Mouse (Mus musculus) cerebellum, postnatal 10 days (tissue): ENCODE measurements around the gene Camkmt.

ENCODE experiments used
- DNase-seq, 2 experiments: peaks; one replicate each; pipeline ENCODE4 v3.0.0; 2021; ENCODE audit warnings: mixed read lengths in 2 of 2

The Camkmt gene

DNA sequence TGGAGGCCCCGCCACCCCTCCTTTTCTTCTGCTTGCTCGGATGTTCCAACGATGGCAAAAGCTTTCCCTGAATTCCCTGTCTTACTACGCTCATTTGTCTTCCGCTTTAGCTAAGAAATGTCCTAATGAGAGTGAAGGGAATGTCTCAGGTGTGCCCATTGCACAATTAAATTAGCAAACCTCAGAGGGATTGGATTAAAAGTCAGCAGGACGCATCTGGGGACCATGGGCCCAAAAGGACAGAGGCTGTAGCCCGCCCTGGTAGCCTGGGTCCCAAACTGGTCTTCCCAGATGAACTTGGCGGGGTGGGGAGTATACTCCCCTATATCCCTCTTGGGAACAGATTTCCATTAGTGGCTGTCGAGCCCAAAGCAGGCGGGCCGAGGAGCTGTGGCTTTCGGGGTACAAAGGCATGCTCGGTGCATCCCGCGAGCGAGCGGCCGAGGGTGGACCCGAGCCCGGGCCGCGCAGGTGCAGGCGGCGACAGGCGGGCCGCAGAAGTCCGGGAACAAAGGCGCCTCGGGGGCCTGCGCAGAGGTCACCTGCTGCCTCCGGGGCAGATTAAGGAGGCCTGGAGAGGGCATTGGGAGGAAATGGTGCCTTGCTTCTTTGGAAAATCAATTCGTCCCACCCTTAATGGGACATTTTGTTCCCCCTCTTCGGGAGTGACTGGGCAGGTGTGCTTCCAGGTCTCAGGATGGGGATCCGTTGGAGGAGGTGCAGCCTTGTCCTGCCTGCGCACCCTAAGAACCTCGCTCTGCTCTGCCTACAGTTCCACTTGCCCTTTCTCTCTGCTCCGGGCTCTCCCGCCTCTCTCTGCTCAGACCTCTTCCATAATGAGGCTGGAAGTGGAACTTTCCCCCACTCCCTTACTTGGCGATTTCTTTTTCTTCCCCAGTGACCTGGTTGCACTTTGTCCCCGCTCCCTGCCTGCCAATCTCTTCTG, 374.4 kb downstream of the Camkmt start:
- DNase-seq: no peak

DNA sequence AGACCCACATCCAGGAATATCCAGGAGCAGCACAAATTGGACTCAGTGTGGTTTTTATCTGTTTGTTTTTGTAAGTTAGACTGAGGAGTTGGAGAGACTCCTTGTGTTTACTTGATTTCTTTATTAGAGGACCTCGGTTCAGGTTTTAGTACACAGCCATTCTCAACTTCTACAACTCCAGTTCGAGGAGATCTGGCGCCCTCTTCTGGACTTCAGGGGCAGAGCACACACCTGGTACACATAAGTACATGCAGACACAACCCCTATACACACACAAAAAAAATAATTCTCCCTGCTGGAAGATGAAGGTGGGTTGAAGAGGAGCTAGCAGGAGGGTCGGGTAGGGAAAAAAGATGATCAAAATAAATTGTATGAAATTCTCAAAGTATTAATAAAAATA, 379.4 kb downstream of the Camkmt start:
- DNase-seq: no peak

DNA sequence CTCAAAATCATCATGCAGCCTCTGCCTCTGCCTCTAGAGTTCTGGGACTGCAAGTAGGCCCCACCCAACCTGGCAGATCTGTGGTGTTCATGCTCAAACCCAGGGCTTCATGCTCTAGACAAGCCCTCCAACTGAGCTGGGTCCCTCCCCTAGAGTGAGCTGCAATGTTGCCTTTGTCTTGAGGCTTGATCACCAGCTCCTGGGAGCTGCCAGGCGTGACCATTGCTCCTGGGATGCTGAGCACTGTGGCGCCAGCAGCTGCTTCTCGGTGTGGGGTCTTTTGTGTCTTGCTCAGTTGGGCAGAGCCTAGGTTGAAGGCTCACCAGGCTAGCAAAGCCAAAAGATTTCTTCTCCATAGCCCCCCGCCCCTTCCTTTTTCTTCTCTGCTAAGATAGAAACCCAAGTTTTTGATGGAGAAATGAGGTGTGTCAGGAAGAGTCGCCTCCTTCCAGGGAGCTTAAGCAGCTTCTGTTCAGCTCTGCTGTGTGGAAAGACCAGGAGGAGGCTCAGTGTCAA, 382.4 kb downstream of the Camkmt start:
- DNase-seq: no peak

DNA sequence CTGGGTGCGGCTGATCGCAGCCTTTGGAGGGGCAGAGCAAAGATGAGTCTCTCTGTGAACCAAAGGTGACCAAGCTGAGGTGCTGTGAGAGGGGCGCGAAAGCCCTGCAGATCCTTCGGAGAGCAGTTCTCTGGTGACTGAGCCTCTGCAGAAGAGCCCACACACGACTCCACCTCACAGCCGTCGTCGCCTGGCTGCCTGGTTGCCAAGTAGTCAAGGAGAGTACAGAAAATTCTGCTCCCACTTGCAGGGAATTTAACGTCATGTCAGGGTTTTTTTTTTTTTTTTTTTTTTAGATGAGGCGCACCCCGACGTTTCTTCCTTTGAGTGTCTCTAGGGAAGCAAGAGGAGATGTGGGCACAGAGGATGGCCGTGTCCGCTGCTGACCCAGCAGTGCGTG, 382.9 kb downstream of the Camkmt start:
- DNase-seq: no peak

DNA sequence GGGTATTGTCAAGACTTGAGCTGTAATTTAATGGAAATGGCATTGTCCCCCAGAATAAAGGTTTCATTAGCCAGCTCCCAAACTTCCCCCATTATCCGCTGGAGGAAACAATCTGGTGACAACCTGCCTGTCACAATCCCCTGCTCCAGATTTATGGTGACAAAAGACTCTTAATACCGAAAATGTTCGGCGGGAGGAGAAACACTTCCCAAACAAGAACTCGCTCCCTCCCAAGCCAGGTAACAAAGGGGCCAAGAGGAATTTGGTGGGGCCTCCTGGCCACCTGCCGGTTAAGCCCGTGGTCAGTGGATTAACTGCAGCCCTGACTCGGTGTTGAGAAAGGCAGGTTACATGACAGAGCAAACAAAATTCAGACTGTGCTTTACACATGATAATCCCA, 383.5 kb downstream of the Camkmt start:
- no peak for DNase-seq

DNA sequence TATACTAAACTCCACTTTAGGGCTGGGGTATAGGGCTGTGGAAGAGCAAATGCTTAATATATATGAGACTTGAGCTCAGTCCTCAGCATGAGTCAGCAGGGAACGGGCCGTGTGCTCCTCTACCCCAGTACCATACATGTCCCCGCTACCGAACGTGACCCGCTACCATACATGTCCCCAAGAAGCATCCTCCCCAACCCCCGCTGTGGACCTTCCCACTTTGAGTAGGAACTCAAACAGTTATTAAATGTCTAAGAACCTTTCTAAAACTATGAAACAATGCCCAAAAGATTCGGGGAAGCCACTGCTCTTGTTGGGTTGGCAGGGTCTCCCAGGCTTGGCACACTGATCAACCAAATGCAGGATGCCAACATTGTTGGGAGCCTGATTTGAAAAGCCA, 390.9 kb downstream of the Camkmt start:
- DNase-seq: no peak

DNA sequence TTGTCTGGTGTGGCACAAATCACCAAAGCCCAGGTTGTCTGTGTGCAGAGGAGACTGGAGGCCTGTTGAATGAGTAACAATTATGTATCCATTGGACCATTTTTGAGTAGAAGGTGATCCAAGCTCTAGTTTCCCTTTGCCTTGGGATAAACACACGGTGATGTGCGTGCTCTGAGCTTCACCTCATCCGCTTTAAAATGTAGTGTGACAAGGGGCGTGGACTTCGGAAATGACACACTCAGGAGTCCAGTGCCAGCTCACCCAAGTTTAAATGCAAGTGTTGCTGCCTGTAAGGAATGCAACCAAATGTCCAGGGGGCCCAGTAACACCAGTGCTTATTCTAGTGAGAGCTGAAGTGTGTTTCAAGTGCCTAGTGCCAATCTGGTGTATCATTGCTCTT, 392.7 kb downstream of the Camkmt start:
- no peak for DNase-seq

DNA sequence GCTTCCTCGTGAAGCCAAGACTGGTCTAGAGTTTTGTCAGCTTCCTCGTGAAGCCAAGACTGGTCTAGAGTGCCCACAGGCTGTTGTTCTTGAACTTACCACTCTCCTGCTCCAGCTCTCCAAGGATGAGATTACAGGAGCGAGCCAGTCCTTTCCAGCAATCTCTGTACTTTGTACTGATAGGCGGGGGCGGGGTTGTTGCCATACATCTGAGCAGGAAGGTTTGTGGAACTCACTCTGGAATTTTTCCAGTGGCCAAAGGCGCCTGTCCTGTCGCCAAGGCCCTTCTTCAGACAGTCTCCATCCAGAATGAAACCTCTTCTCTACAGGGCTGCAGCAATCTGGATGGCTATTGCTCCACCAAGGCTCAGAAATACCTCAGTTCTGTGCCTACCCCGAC, 393.7 kb downstream of the Camkmt start:
- DNase-seq: no peak

DNA sequence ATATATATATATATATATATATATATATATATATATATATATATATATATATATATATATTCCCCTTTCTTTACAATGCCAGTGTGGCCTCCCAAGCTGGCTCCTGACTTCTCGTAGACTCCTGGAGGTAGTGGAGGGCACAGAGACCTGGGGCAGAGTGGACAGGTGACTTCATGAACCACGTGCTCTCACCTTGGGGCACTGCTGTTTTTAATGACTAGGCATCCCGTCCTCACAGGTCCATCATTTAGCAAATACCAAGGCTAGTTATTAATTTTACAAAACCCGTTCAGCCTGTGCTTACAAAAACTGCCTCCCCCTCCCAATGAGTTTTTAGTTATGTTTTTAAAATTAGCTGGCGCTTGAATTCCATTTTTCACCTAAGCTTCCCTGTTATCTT, 394.2 kb downstream of the Camkmt start:
- no peak for DNase-seq

DNA sequence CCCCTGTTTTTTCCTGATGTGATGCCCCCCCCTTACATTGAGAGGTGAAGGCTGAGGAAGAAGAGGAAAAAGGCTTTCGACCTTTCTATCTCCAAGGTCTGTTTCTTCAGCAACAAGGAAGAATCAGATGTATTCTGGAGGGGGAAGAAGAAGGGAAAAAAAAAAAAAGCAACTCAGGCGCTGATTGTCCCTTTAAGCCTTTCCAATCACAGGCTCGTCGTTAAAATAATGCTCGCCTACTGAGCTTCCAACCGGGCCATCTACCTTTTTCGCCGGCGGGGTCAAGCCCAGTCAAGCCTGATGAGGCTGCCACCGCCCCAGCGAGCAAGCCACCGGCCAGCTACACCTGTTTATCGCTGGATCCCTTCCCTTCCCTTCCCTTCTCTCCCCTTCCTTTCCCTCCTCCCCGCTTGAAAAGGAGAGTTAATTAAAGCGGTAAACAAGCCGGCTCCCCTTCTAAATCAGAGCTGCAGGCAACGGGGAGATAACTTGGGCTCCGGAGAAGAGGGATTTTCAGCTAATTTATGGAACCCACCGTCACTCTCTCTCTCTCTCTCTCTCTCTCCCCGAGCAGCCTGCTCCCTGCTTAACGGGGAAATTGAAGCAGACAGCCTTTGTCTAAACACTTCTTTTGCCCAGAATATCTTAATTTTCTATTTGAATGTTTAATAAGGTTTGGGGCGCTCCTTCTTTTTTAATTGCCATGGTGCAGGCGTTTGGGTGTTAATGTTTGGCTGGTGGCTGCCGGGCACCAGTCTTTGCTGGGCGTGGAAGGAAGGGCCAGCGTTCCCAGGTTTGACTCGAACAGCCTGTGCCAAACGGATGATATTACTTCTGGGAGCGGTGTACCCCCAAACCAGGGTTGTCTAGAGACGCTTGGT, 395.0 kb downstream of the Camkmt start:
- peak in 1 of 2 experiments; percentile 24 for DNase-seq

DNA sequence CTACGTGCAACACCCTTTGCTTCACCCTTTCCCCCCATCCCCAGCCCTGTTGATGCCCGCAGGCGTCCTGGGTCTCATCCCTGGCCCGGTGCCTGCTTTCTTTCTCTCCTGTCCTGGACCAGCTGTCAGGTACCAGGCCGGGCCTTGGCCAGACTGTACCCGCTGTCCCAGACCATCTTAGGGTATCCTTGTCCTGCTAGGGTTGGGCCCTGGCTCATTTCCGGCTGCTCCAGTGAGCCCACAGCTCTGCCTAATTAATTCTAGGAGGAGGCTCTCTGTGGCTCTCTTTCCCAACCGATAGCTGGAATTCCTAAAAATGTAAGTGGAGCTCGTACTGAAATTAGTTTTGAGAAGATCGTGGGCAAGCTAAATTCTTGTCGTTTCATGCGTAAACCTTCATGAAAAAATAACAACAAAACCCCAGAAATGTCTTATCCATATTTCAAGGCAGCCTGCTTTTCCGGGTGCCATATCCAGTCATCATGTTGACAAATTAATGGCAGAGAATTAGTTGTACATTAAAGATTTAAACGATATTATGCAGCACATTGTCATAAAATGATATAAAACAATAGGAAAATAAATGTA, 395.7 kb downstream of the Camkmt start:
- DNase-seq: peak; percentile 60 to 61

DNA sequence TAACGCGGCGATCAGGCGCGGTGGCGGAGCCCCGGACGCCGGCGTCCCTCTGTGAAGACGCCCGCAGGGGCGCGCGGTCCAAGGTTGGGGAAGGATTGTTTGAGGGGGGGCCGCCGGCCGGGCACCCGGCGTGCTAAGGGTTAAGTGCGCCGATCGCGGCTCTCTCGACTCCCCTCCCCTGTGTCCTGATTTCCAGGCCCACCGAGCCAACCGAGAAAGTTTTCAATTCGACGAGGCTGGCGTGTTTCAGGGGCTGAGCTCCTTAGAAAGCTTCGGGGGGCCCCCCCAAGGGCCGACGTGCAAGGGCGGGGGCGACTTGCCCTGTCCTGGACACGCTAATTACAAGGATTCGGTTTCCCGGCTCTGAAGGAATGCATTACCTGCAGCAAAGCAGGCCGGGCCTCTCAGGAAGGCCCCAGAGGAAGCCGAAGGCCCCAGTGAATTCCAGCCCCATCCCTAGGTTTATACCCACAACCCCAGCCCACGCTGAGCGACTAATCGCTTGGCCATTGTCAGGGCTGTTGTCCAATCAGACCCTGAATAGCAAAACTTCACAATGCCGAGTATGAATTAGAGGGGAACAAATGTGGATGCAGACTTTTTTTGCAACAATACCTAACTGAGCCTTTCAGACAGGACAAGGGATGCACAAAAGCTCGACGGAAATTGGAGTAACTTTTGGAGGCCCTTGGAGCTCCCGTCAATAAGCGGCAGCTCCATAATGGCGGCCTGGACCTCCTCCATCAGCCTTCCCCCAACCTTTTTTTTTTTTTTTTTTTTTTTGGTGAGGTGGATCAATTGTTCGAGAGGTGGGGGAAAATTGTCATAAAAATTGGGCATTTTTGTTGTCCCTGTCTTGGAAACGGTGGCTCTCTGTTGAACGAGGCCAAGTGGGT, 396.5 kb downstream of the Camkmt start:
- DNase-seq: peak in 1 of 2 experiments; percentile 40

DNA sequence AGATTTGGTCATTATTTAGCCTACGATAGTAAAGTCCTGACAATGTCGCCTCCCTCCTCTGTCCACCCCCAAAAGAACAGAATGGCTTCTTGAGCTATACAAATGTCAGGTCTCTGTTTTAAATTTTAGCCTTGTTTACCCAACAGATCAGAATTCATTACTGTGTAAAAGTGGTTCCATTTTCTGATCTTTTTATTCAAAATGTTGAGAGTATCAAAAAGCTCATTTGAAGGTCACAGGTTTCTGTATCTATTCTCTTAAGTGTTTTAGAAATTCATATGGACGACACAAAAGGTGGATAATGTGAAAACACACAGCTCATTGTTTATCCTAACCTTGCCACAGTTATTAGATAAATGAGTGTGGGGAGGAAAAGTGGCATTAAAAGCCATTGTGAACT, 397.2 kb downstream of the Camkmt start:
- DNase-seq: no peak

DNA sequence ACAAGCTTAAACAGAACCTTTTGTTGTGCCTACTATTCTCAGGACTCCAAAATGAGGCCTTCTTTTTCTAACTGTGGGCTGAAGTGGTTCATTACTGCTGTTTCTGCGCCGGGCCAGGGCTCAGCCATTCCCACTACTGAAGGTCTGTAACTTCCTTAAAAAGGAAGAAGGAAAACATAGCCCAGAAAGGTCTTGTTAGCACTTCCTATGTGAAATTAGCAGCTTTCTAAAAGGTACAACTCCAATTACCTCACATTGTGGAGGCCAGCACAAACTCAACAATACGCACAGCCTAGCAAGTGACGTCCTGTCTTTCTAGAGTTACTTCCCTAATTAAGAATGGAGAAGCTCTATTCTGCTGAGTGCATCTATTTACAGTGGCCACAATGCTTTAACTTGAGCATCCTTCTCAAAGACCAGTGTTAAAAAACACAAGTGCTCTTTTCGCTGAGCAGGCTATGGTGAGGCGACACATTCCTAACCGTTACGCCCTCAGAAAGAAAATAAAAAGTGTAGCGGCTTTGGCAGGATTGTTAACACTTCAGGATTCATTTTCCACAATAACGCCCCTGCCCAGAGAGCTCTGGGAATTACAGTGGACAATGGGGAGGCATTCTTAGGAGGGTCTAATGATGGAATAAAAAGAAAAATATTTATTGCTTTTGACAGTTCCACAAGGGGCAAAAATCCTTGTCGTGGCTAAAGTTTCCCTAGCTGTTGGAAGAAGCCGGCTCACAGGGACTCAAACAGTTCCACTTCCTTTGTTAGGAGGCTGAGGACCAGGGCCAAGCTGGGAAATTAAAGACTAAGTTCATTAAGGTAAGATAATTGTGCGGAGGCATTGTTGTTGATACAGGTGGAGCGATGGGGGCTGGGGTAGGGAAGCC, 398.5 kb downstream of the Camkmt start:
- DNase-seq: no peak

DNA sequence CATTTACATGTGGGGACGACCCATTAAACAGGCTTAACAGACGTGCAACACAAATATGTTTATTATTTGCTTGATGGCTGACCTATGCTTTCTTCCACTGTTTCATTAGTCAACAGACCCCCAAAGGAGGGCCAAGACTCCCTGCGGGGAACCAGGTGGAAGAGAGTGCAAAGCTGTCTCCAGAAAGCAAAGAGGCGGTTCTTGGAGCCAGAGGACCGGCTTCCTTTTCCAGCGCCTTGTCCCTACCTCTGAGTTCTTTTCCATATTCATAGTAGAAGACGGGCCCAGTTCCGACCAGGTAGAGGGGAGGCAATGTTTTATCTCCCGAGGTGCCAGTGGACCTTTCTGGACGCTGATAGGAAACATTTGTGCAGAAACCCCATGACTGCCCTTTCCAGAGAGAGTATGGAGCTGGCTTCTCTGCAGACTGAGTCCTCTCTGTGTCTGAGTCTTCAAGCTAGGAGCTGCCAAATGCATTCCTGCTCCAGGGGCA, 399.2 kb downstream of the Camkmt start:
- DNase-seq: peak in 1 of 2 experiments; percentile 29

DNA sequence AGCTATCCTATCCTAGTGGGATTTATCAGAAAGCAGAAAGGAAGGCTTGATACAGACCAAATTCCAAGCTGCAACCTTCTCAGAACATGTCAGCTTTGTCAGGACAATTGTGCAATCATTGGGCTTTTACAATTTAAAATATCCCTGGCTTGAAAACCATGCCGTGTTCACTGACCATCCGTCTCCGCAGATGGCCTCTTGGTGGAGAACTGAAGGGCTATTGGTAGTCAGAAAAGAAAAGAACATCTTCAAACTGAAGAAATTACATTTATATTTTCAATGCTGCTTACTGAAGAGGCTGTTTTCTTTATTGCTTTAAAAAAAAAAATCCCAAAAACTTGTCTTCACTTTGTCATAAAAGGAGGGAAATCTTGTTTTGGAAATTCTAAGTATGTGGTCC, 401.1 kb downstream of the Camkmt start:
- no peak for DNase-seq

DNA sequence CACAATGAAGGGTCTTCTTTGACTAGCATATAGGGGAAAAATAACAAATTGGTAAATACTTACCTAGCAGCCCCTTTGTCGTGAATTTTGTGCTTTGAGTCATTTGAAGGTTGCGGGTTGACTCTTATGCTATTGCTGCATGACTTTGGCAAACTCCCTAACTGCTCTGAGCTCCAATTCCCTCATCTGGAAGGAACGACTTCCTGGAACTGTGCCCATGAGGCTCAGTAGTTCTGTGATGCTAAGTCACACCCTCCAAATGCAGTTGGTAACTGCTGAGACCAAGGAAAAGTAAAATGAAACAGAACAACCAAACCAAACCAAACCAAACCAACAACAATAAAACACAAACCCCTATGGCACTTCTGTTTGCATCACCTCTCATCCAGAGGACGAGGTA, 403.2 kb downstream of the Camkmt start:
- no peak for DNase-seq

DNA sequence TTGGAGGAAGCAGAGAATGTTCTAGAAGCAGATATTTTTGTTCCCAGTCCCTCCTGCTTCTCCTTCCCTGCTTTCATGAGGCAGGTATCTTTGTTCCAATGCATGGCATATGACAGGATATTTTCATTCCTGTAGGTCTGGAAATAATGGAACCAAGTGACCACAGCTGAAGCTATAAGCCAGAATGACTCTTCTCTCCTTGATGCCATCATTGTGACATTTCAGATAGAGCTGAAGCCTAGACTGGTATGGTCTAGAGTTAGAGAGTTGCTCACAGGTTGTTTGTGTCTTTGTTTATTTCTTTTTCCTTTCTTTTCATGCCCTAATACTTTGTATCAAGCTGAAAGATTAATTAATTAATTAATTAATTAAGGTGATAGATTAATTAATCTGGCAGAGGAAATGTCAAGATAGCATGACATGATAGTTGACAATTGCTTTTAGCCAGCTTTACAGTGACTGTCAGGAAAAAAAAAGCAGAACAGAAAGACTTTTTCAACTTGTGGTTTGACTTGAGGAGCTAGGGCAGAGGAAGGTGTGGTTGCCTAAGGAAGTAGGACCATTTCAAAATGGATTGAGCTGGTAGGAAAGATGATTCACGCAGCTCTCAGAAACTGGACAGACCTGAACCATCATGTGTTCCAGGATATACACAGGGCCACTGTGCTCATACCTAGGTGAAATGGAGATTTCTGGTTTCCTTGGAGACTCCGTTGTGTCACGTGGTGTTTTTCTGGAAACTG, 404.8 kb downstream of the Camkmt start:
- DNase-seq: no peak

DNA sequence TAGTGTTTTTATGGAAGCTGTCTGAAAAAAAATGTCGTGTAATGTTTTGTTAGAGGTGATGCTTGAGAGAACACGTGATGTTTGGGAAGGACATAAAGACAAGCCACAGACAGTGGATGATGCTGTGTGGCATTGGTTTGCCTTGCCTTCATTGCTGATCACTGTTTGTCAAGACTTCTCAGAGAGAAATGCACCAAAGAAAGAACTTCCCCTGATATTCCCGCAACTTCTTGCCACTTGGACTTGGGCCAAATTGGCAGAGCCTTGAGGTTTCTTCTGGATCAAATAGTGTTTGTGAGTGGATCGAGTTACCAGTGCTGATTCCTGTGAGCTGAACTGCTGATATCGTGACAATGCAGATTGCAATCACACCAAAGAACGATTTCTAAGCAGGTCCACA, 405.5 kb downstream of the Camkmt start:
- DNase-seq: no peak

DNA sequence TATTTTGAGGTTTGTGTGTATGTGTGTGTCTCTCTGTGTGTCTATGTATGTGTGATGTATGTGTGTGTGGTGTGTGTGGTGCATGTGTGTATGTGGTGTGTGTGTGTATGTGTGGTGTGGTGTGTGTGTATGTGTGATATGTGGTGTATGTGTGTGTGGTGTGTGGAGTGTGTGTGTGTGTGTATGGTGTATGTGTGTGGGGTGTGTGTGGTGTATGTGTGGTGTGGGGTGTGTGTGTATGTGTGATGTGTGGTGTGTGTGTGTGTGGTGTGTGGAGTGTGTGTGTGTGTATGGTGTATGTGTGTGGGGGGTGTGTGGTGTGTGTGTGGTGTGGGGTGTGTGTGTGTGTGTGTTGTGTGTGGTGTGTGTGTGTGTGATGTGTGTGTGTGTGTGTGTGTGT, 414.5 kb downstream of the Camkmt start:
- DNase-seq: no peak
